Comparison of ENCODE assay signal across 11 mouse cellular contexts in the genomic region with DNA sequence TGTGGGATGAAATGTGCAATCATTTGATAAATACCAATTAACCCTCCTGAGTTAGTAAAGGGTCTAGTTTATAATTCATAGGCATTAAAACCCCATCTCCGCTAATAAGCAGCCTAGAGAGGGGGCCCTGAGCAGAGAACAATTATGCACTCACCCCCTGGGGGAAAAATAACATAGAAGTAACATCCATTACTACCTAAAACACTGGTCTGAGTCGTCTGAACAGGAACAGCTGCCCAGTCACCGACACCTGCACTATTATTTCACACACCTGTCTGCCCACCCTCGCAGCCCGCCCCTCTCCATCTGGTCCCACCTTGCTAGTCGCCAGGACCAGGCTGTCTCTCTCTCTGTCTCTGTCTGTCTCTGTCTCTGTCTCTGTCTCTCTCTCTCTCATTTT. TPM values are rescaled to one million over a fixed set of nuclear protein-coding genes. Genes with fewer than 3 reads are reported as not detected.
DNase-seq lines count a peak whose midpoint lies in the region; ATAC-seq and TF ChIP-seq lines count a peak whose summit lies in the region.
"Had no signal": no experiment of that assay in that cellular context is flagged by ENCODE, and none has a peak within 500 bp of the region (broad histone marks: within the 10 kb centered on the region; RNA-seq: fewer than 3 reads in every experiment).

No protein-coding gene starts in this region.

- no peaks in the 10 kb centered on the region for H3K9me3 ChIP-seq in hindbrain, embryonic 14.5 days (ENCODE audit: control insufficient read depth, low read length)
- H3K9me3 ChIP-seq in hindbrain, embryonic 10.5 days: no peaks in the 10 kb centered on the region
- no peaks in the 10 kb centered on the region for H3K9me3 ChIP-seq in embryonic facial prominence, embryonic 10.5 days
- H3K9me3 ChIP-seq in liver, embryonic 12.5 days (replicated peaks): no peaks in the 10 kb centered on the region

- WGBS in hindbrain, embryonic 14.5 days: 52% methylated on average over 6 of the region's 6 CpGs
- 59% methylated on average over 6 of the region's 6 CpGs for WGBS in hindbrain, embryonic 10.5 days
- WGBS in embryonic facial prominence, embryonic 10.5 days: 60% methylated on average over 6 of the region's 6 CpGs
- WGBS in liver, embryonic 12.5 days (ENCODE audit: insufficient replicate concordance): 67% methylated on average over 6 of the region's 6 CpGs

- peaks cover 17% of the 10 kb centered on the region; the same call in 1 of the 2 replicates for H3K4me1 ChIP-seq in hindbrain, embryonic 14.5 days (replicated peaks; ENCODE audit: control insufficient read depth, insufficient read depth, low read length)
- peaks cover 28% of the 10 kb centered on the region for H3K4me1 ChIP-seq in hindbrain, embryonic 10.5 days (replicated peaks)
- peaks cover 34% of the 10 kb centered on the region for H3K4me1 ChIP-seq in embryonic facial prominence, embryonic 10.5 days
- H3K4me1 ChIP-seq in liver, embryonic 12.5 days: peaks cover 23% of the 10 kb centered on the region

- ATAC-seq in hindbrain, embryonic 14.5 days (ENCODE audit: low FRiP score): 0 out of 2 replicates have a peak, but pooled peaks have one; percentile 2
- no peak for ATAC-seq in liver, embryonic 12.5 days

- H3K27me3 ChIP-seq in hindbrain, embryonic 14.5 days (ENCODE audit: control insufficient read depth, insufficient read depth, low read length): peaks cover 7% of the 10 kb centered on the region; the same call in 1 of the 2 replicates
- H3K27me3 ChIP-seq in hindbrain, embryonic 10.5 days (ENCODE audit: insufficient read depth, poor library complexity, severe bottlenecking): peaks cover 42% of the 10 kb centered on the region
- H3K27me3 ChIP-seq in embryonic facial prominence, embryonic 10.5 days (replicated peaks; ENCODE audit: low read depth, poor library complexity, severe bottlenecking): peaks cover 48% of the 10 kb centered on the region
- peaks cover 54% of the 10 kb centered on the region for H3K27me3 ChIP-seq in liver, embryonic 12.5 days (replicated peaks)

- no peak overlapping the region for H3K4me3 ChIP-seq in hindbrain, embryonic 14.5 days (replicated peaks; ENCODE audit: low read length)
- H3K4me3 ChIP-seq in hindbrain, embryonic 10.5 days: no peak overlapping the region
- peak overlapping the region; percentile 55; the same call in 1 of the 2 replicates for H3K4me3 ChIP-seq in embryonic facial prominence, embryonic 10.5 days
- H3K4me3 ChIP-seq in liver, embryonic 12.5 days: no peak overlapping the region

- H3K9ac ChIP-seq in hindbrain, embryonic 14.5 days: no peak overlapping the region; the same call in 1 of the 2 replicates
- no peak overlapping the region for H3K9ac ChIP-seq in liver, embryonic 12.5 days

- H3K27ac ChIP-seq in hindbrain, embryonic 14.5 days: no peak overlapping the region
- H3K27ac ChIP-seq in hindbrain, embryonic 10.5 days: no peak overlapping the region
- H3K27ac ChIP-seq in embryonic facial prominence, embryonic 10.5 days (replicated peaks): no peak overlapping the region
- H3K27ac ChIP-seq in liver, embryonic 12.5 days: no peak overlapping the region
- H3K27ac ChIP-seq: macrophage had no signal

- TF ChIP-seq CTCF in brain, embryonic 14.5 days (IDR thresholded peaks at IDR 0.05; ENCODE audit: borderline replicate concordance, extremely low read depth, insufficient read depth, insufficient read length): no peak

- no peak for TF ChIP-seq POLR2A in brain, embryonic 14.5 days (IDR thresholded peaks at IDR 0.05; ENCODE audit: borderline replicate concordance, extremely low read depth, insufficient read depth, insufficient read length, poor library complexity, severe bottlenecking)

- H3K36me3 ChIP-seq in hindbrain, embryonic 14.5 days (replicated peaks; ENCODE audit: control insufficient read depth, insufficient read depth): peaks cover 17% of the 10 kb centered on the region
- peaks cover 16% of the 10 kb centered on the region for H3K36me3 ChIP-seq in hindbrain, embryonic 10.5 days
- peaks cover 16% of the 10 kb centered on the region for H3K36me3 ChIP-seq in embryonic facial prominence, embryonic 10.5 days (replicated peaks)
- H3K36me3 ChIP-seq in liver, embryonic 12.5 days: peaks cover 17% of the 10 kb centered on the region

- no peak for DNase-seq in hindbrain, embryonic 14.5 days (ENCODE audit: low spot score)
- DNase-seq in hindbrain, embryonic 10.5 days (ENCODE audit: low spot score): no peak
- peak; percentile 30 for DNase-seq in brain, embryonic 14.5 days (ENCODE audit: low read depth)
- DNase-seq in embryonic facial prominence, embryonic 10.5 days (ENCODE audit: low spot score): no peak
- DNase-seq in adrenal gland, postnatal 4 days (ENCODE audit: low spot score in 2 of 2): no peak
- no peak for DNase-seq in retina, postnatal 1 day
- DNase-seq: right cerebral cortex, postnatal 25 days had no signal

- H3K4me2 ChIP-seq in hindbrain, embryonic 14.5 days (replicated peaks): peak overlapping the region; percentile 46
- peak overlapping the region; percentile 83 for H3K4me2 ChIP-seq in liver, embryonic 12.5 days

RNA-seq across cellular contexts. Expression of a gene that starts 18.1 kb away (rescaled TPM):
- 73.9 and 82.1 TPM in 2 replicates for polyA plus RNA-seq in hindbrain, embryonic 14.5 days (2014; fragmentation: Nextera tagmentation; extraction: Ambion mirVana)
- 43.8 and 45.0 TPM in 2 replicates for polyA plus RNA-seq in hindbrain, embryonic 10.5 days (2016; fragmentation: Nextera tagmentation; extraction: Ambion mirVana)
- polyA plus RNA-seq in brain, embryonic 14.5 days (2012; rRNA removed): 36.9 and 39.5 TPM in 2 replicates
- polyA plus RNA-seq in embryonic facial prominence, embryonic 10.5 days (2016; fragmentation: Nextera tagmentation; extraction: Ambion mirVana): 40.9 and 41.8 TPM in 2 replicates
- 23.5 and 24.2 TPM in 2 replicates for polyA plus RNA-seq in liver, embryonic 12.5 days (2016; fragmentation: Nextera tagmentation; extraction: Ambion mirVana)
- 10 to 100 TPM; 28.7 to 29.6 TPM for total RNA-seq in adrenal gland, postnatal 4 days (2021)

RNA-seq across cellular contexts. Expression of a gene that starts 36.9 kb away (rescaled TPM):
- not detected in 2 replicates for polyA plus RNA-seq in hindbrain, embryonic 14.5 days (2014; fragmentation: Nextera tagmentation; extraction: Ambion mirVana)
- not detected in 2 replicates for polyA plus RNA-seq in hindbrain, embryonic 10.5 days (2016; fragmentation: Nextera tagmentation; extraction: Ambion mirVana)
- polyA plus RNA-seq in brain, embryonic 14.5 days (2012; rRNA removed): 0.15 TPM in 1 of 2 replicates, not detected in the other
- polyA plus RNA-seq in embryonic facial prominence, embryonic 10.5 days (2016; fragmentation: Nextera tagmentation; extraction: Ambion mirVana): not detected in 2 replicates
- polyA plus RNA-seq in liver, embryonic 12.5 days (2016; fragmentation: Nextera tagmentation; extraction: Ambion mirVana): not detected in 2 replicates
- not detected for total RNA-seq in adrenal gland, postnatal 4 days (2021)
- total RNA-seq: heart, postnatal 36 days had no signal
- polyA plus RNA-seq: macrophage; neural tube, embryonic 11.5 days had no signal

RNA-seq across cellular contexts. Expression of a gene that starts 47.4 kb away (rescaled TPM):
- polyA plus RNA-seq in hindbrain, embryonic 14.5 days (2014; fragmentation: Nextera tagmentation; extraction: Ambion mirVana): 83.0 TPM in 2 replicates
- 69.9 and 71.6 TPM in 2 replicates for polyA plus RNA-seq in hindbrain, embryonic 10.5 days (2016; fragmentation: Nextera tagmentation; extraction: Ambion mirVana)
- 48.9 and 70.8 TPM in 2 replicates for polyA plus RNA-seq in brain, embryonic 14.5 days (2012; rRNA removed)
- 78.4 and 79.0 TPM in 2 replicates for polyA plus RNA-seq in embryonic facial prominence, embryonic 10.5 days (2016; fragmentation: Nextera tagmentation; extraction: Ambion mirVana)
- polyA plus RNA-seq in liver, embryonic 12.5 days (2016; fragmentation: Nextera tagmentation; extraction: Ambion mirVana): 16.1 and 16.5 TPM in 2 replicates
- total RNA-seq in adrenal gland, postnatal 4 days (2021): 10 to 100 TPM; 64.0 to 65.5 TPM

RNA-seq across cellular contexts. Expression of a gene that starts 57.3 kb away (rescaled TPM):
- 31.8 and 37.3 TPM in 2 replicates for polyA plus RNA-seq in hindbrain, embryonic 14.5 days (2014; fragmentation: Nextera tagmentation; extraction: Ambion mirVana)
- polyA plus RNA-seq in hindbrain, embryonic 10.5 days (2016; fragmentation: Nextera tagmentation; extraction: Ambion mirVana): 31.7 and 37.2 TPM in 2 replicates
- polyA plus RNA-seq in brain, embryonic 14.5 days (2012; rRNA removed): 22.5 and 24.9 TPM in 2 replicates
- 39.1 and 42.6 TPM in 2 replicates for polyA plus RNA-seq in embryonic facial prominence, embryonic 10.5 days (2016; fragmentation: Nextera tagmentation; extraction: Ambion mirVana)
- 40.2 and 41.7 TPM in 2 replicates for polyA plus RNA-seq in liver, embryonic 12.5 days (2016; fragmentation: Nextera tagmentation; extraction: Ambion mirVana)
- 10 to 100 TPM; 25.4 to 26.5 TPM for total RNA-seq in adrenal gland, postnatal 4 days (2021)
